Mouse (Mus musculus) cerebellum, postnatal 14 days (tissue): ENCODE results near the gene Zc3h18.

Source experiments
- DNase-seq, 2 experiments: peaks; one replicate each; pipeline ENCODE4 v3.0.0; 2021; ENCODE audit warnings: mixed read lengths in 2 of 2

Gene Zc3h18

GRCm38 (mm10) chr8:122347811-122348552, 28.4 kb upstream of the Zc3h18 start:
- DNase-seq = peak; percentile 95 to 97

- DNase-seq = no peak
Observed at GRCm38 (mm10) chr8:122349357-122350297, 26.8 kb upstream of the Zc3h18 start.

- DNase-seq = no peak
Observed at GRCm38 (mm10) chr8:122350309-122351089, 25.9 kb upstream of the Zc3h18 start.

- no peak for DNase-seq
Observed at GRCm38 (mm10) chr8:122354157-122354556, 22.3 kb upstream of the Zc3h18 start.

GRCm38 (mm10) chr8:122355642-122356606, 20.5 kb upstream of the Zc3h18 start:
- DNase-seq = no peak

- DNase-seq = peak; percentile 30 to 42
Observed at GRCm38 (mm10) chr8:122357202-122357601, 19.2 kb upstream of the Zc3h18 start.

GRCm38 (mm10) chr8:122357641-122358040, 18.8 kb upstream of the Zc3h18 start:
- peak; percentile 50 to 58 for DNase-seq

GRCm38 (mm10) chr8:122359111-122359775, 17.2 kb upstream of the Zc3h18 start:
- no peak for DNase-seq

- DNase-seq = no peak
Observed at GRCm38 (mm10) chr8:122360696-122361416, 15.6 kb upstream of the Zc3h18 start, which contains the start of gene Trhr2. Trhr2 (minus strand) TSS chr8:122360746.

- no peak for DNase-seq
Observed at GRCm38 (mm10) chr8:122362271-122362670, 14.1 kb upstream of the Zc3h18 start.

GRCm38 (mm10) chr8:122362967-122363366, 13.4 kb upstream of the Zc3h18 start:
- no peak for DNase-seq

GRCm38 (mm10) chr8:122368494-122368893, 7.9 kb upstream of the Zc3h18 start:
- DNase-seq = no peak

- peak; percentile 76 to 87 for DNase-seq
Observed at GRCm38 (mm10) chr8:122369665-122370064, 6.7 kb upstream of the Zc3h18 start.

GRCm38 (mm10) chr8:122371706-122372105, 4.7 kb upstream of the Zc3h18 start:
- DNase-seq = no peak

- DNase-seq = no peak
Observed at GRCm38 (mm10) chr8:122375320-122375719, 1.1 kb upstream of the Zc3h18 start.

GRCm38 (mm10) chr8:122375751-122376364, 551 bp upstream of the Zc3h18 start:
- no peak for DNase-seq

GRCm38 (mm10) chr8:122383039-122383438, 6.6 kb downstream of the Zc3h18 start:
- DNase-seq = no peak

- no peak for DNase-seq
Observed at GRCm38 (mm10) chr8:122389357-122389756, 12.9 kb downstream of the Zc3h18 start.

- no peak for DNase-seq
Observed at GRCm38 (mm10) chr8:122390758-122391157, 14.3 kb downstream of the Zc3h18 start.

GRCm38 (mm10) chr8:122393717-122394116, 17.3 kb downstream of the Zc3h18 start:
- DNase-seq = no peak
